Mouse (Mus musculus): ENCODE data around the gene Piwil4.

The Piwil4 gene

DNA sequence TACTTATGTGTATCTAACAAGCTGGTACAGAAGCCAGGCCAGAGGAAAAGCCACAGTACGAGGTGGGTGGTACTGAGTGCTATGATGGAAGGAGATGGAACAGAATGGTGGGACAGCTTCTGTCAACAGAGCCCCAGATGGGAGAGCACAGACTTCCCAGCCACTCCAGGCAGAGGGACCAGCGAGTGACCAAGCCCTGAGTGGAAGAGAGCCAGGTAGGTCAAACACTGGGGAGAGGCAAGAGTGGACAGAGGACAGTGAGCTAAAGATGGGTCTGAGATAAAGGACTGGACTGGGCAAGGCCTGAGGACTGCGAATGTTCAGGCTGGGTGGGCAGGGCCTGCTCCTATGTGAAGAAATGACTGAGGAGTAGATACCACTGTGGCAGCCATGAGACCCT is 72.2 kb downstream of the Piwil4 start:
- no peak for DNase-seq (ENCODE audit: low spot score)

DNA sequence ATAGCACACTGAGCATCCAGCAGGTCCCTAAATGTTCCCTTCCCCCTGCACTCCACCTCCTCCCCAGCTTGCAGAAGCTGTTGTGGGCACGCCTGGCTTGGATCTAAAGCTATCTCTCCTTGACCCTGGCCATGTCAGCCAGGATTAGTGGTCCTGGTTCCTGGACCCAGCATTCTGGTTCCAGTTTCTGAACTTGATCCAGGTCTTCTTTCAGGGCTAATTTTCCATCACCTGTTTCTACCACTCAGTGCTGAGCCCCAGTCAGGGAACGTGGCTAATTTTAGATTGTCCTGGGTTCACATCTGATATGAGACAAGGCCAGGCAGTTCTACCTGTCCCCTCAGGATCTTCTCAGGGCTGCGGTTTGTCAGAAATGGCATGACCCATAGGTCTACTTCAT is 74.5 kb downstream of the Piwil4 start:
- no peak for DNase-seq (ENCODE audit: low spot score)

DNA sequence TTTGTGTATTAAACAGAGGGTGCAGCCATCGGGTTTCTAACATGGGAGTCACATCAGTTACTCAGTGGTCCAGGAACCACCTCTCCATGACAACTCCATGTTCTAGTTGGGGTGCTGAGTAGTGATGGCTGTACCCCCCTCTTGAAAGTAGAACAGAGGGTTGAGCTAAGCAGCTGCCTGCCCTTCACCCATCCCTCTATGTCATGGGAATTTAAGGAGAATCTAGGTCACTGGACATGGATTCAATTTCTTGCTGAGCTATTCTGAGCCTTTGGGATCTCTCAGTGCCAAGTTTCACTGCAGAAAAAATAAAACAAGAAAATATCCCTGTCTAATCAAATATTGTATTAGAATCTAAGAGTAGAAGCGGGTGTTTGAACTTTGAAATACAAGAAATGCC is 76.9 kb downstream of the Piwil4 start:
- DNase-seq (ENCODE audit: low spot score) = no peak

DNA sequence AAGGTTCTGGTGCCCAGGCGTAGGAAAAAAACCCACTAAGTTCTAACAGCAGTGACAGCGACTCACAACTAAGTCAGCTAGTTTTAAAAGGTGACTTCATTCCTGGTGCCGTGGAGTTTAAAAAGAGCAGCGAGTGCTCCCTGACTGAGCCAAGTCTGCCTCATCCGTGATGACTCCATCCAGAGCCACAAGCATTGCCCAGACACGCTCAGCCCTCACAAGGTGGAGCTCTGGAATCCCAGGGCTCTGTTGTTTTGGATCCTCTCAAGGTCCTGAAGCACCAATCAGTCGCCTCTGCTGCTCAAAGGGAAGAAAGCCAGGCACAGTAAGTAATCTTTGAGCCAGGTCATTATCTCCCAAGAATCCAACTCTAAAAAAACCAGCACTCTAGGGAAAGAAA is 77.7 kb downstream of the Piwil4 start:
- DNase-seq (ENCODE audit: low spot score) = no peak

DNA sequence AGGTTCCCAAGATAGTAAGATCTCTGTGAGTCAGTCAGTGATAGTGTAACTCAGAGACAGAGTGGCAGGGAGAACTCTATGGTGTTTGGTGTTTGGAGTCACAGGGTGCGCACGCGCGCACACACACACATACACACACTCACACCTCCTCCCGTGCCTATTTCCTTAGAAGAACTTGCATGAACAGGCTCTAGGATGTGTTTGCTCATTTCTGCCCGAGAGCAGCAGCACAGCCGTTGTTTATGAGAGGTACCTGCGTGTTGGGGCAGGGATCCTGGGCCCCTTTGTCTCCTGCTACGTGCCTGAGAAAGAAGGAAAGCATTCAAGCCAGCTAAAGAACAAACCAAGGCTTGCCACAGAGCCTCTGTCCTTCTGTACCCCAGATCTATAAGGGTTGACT is 78.4 kb downstream of the Piwil4 start:
- no peak for DNase-seq (ENCODE audit: low spot score)

DNA sequence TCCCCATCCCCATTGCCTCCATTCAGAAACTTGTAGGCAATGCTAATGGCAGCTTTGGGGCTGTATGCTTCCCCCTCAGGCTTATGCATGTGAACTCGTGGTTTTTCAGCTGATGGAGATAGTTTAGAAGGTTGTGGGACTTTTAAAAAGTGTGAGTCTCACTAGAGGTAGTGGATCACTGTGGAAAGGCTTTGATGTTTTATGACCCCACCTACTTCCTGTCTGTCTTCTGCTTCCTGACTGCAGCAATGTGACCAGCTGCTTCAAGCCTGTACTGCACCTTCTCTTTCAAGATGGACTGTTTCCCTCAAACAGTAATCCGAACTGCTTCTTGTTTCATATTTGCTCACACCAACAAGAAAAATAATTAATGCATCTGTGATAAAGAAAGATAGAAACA is 82.6 kb downstream of the Piwil4 start:
- DNase-seq (ENCODE audit: low spot score) = no peak

DNA sequence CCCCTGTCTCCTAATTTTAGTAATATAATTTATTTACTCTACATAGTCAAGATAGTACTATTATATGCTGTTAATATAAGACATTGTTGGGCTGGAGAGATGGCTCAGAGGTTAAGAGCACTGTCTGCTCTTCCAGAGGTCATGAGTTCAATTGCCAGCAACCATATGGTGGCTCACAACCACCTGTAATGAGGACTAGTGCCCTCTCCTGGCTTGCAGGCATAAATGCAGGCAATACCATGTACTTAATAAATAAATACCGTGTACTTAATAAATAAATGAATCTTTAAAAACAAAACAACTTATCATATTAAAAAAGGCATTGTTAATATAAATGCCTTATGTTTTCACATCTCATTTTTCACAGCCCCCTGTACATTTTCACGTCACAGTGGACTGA is 86.5 kb downstream of the Piwil4 start:
- DNase-seq (ENCODE audit: low spot score) = no peak

DNA sequence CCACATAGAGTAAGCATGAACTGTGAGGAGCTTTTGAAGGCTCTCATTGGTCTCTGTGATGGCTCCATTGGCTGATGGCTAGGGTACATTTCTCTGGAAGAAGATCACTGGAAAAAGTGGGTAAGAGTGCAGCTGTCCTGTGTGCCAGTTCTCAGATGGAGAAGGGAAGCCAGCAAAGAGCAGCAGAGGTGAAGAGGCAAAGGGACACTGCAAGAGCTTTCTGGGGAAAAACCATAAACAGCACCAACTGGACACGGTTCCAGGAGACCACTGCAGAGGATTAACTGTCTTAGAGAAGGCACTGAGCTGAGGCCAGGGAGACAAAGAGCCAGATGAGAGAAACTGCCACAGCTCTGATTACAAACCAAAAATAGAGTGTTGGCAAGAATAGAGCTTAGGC is 87.8 kb downstream of the Piwil4 start:
- no peak for DNase-seq (ENCODE audit: low spot score)

DNA sequence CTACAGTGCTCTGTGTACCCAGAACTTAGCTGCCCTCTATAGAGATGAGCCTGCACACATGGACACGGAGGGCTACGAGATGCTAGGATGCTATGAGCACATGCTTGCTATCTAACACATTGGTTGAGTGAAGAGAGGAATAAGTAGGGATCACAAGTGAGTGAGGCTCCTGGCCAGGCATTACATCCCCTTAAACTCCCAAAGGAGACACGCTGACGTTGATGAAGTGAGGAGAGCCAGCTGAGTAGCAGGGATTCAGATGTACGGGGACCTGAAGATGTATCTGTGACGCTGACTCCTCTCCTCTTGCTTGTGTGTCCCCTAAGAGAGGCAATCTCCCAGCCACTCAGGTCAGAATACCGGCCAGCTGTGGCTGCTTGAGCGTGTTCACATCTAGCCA is 92.7 kb downstream of the Piwil4 start:
- DNase-seq (ENCODE audit: low spot score) = no peak

DNA sequence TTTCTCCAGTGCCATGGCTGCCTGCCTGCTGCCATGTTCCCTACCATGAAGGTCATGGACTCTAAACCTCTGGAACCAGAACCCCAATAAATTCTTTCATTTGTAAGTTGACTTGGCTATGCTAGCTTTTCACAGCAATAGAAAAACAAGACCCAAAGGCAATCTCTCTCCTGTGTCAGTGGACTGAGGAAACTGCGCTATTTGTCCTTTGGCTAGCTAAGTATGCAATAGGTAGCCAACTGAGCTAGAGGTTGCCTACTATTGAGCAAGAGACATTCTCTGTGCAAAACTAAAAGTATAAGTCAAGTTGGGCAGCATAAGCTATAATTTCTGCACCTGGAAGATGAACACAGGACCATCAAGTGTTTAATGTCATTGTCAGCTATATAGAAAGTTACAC is 93.9 kb downstream of the Piwil4 start:
- DNase-seq (ENCODE audit: low spot score) = no peak
